Mouse (Mus musculus) thymus, postnatal 10 days (tissue): ENCODE results near the gene Ces1d.
"Not testable (repeated sequence)": the region's sequence is repeated elsewhere in the genome, so short reads cannot be mapped to it uniquely, and the experiment has no call there.

Experiments used
- DNase-seq, 2 experiments: peaks; one replicate each; pipeline ENCODE4 v3.0.0; 2021; ENCODE audit warnings: low spot score in 2 of 2

The Ces1d gene

GRCm38 (mm10) chr8:93197685-93198525 lies at the start of gene Ces1d:
Gene Ces1d (minus strand): TSS chr8:93197838.
- no peak for DNase-seq

DNA sequence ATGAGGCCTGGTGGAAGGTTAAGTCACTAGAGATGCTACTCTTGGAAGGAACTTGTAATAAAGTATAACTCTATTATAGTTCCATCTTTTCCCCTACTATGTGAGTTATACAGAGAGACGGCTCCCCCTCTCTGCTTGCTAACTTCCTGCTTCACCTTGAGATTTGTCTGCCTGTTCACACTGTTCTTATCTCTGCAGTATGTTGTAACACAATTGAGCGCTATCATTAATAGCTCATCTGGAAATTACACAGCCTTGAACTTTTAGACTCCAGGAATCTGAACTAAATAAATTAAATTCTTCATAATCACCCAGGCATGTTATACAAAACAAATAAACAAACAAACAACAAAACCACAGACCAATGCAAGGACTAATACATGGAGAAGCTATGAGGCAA lies 48.4 kb upstream of the Ces1d start:
- no peak for DNase-seq

DNA sequence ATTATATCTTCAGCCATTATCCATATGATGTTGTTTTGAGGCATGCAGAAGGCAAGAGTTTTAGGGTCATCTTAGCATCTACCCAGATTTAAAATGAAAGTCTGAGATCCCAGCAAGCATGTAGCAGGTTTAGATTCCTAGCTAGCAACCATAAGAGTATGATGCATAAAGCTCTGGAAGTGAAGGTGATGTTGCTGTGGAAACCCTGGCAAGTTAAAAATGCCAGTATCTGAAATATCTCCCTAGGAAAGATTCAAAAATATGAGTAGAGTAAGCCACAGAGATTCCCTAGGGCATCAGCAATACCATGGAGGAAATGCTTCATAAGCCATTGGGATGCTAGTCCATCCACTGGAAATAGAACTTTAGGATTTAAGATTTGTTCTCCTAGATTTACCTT lies 42.2 kb upstream of the Ces1d start:
- DNase-seq: no peak

DNA sequence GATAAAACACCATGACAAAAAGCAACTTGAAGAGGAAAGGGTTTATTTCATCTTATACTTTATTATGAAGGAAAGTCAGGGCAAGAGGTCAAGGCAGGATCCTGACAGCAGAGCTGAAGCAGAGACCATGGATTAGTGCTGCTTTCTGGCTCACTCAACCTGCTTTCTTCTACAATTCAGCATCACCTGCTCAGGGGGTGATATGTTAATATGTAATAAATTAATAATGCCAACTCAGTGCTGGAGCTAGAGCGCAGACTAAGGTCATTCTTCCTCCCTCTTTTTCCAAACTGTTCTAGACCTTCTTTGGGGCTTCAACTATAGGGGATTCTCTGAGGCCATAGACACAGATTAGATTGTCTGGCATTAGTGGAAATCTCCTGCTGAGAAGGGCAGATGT lies 38.0 kb upstream of the Ces1d start:
- DNase-seq: no peak

DNA sequence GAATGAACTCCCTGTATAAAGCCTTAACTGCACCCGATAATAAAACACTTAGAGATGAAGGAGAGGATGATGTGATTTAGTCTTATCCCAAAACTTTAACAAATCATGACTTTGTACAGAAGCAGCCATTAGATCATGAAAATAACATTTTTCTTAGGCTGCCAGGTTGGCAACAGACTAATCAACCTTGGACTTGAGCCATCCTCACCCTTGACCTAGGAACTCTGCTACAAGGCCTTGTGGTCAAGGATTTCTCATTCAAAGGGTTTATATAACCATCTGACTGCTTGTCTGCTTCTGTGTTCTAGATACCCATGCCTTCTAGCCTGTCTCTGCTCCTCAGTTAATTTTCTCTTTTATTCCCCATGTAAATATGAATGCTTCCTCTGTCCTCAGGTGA lies 37.1 kb upstream of the Ces1d start:
- DNase-seq: no peak

GRCm38 (mm10) chr8:93234068-93234467 lies 36.4 kb upstream of the Ces1d start:
- no peak for DNase-seq

GRCm38 (mm10) chr8:93229446-93229845 lies 31.8 kb upstream of the Ces1d start, which contains the start of gene Ces1e:
Gene Ces1e (minus strand): TSS chr8:93229619.
- DNase-seq: no peak

- no peak for DNase-seq
Observed at GRCm38 (mm10) chr8:93228673-93229370, 31.2 kb upstream of the Ces1d start.

- DNase-seq: not testable (repeated sequence)
Observed at GRCm38 (mm10) chr8:93226471-93226870, 28.8 kb upstream of the Ces1d start.

- no peak for DNase-seq
Observed at GRCm38 (mm10) chr8:93221896-93222295, 24.3 kb upstream of the Ces1d start.

DNA sequence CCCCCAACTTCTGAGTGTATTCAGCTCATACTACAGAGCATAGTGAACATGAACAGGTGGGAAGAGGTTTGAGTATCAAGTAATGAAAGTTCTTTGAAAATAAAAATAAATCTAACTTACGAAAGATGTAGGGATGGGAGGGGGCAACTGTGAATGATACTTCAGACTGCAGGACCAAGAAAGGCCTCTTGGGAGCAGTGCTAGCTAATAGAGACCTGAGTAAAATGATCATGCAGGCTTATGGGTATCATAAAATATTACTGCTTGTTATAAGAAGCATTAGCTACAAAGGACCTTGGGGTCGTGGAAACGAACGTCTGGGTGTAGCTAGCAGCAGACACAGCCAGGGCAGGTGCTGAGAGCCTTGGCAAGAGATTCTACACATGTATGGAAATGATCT lies 20.2 kb upstream of the Ces1d start:
- no peak for DNase-seq

DNA sequence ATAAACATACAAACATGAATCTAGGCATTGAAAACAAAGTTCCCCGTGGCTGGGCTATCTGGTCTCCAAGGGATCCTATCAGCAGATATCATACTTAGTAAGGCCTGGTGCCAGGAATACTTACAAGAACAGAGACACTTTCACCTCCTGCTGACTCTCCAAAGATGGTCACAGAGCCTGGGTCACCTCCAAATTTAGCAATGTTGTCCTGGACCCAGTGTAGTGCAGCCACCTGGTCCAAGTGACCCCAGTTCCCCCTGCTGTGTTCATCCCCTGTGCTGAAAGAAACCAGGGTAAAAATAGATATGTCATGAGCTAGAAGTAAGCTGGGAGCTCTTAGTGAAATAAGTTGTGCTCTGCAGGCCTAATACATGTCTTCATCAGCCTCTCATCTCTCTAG lies 19.7 kb upstream of the Ces1d start:
- DNase-seq: no peak

- no peak for DNase-seq
Observed at GRCm38 (mm10) chr8:93211091-93211490, 13.5 kb upstream of the Ces1d start.

- DNase-seq: not testable (repeated sequence)
Observed at GRCm38 (mm10) chr8:93199146-93199545, 1.5 kb upstream of the Ces1d start.

DNA sequence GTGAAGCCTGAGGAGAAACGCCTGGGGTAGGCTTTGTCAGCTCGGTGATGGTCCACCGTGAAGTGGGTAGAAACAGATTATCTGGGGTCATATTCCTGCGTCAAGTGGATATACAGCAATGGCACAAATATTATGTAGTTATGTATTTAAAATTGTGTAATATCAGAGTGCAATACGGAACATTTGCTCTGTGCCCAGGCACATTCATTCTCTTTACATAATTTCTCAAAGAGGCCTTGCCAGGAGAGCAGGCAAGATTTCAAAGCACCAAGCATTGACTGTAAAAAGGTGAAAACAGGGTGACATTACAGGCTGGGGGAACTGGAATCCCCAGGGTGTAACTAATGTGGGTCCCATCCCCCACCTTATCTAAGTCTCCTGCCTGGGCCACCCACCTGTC lies 1.2 kb downstream of the Ces1d start:
- no peak for DNase-seq

- DNase-seq: no peak
Observed at GRCm38 (mm10) chr8:93180581-93181129, 17.0 kb downstream of the Ces1d start.

- no peak for DNase-seq
Observed at GRCm38 (mm10) chr8:93176593-93176992, 21.0 kb downstream of the Ces1d start.

GRCm38 (mm10) chr8:93174554-93174953 lies 23.1 kb downstream of the Ces1d start:
- DNase-seq: no peak

DNA sequence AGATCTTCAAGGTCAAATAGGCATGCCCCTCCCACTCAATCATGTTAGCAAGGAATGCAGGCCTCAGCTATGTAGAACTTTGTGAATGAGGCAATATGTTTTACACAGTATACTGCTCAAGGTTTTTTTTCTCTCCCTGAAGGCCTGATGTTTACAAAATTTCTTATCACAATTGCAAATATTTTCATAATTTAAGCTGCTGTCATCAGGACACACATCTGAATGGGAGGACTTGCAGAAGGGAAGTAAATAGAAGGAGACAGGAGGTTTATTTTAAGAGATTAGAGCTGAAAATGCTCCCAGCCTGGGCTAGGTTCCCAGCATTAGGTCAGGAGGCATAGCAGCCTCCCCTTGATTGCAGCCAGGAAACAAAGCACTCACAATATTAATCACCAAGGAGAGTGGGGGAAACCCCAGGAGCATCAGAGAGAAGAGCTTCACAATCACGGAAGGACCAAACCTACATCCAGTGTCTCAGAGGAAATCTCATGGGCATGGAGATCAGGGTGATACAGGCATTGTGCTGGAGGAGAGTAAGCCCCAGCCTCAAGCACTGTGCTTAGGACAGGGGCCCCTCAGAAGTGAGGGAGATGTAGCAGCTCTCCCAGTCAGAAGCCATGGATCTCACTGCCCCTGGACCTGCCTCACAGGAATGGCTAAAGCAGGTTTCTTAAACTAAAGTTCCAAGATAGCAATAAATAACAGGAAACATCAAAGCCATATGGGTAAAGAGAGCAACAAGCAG lies 25.6 kb downstream of the Ces1d start:
- no peak for DNase-seq

DNA sequence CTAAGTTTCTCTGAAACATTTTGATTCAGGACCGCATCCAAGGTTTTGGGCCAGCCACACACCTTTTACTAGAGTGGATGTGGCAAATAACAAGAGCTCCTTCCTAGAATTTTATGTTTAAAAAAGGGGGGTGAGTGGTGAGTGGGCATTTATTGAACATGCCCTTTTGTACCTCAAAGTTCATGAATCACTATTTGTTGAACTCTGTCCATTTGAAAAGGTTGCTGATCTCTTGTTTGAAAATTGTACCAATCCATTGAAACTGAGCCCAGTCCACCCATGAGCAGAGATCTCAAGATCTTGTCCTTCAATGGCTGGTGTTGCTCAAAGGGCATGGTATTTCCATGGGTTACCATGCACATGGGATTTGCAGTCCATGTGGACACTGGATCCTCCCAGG lies 34.3 kb downstream of the Ces1d start:
- DNase-seq: no peak

DNA sequence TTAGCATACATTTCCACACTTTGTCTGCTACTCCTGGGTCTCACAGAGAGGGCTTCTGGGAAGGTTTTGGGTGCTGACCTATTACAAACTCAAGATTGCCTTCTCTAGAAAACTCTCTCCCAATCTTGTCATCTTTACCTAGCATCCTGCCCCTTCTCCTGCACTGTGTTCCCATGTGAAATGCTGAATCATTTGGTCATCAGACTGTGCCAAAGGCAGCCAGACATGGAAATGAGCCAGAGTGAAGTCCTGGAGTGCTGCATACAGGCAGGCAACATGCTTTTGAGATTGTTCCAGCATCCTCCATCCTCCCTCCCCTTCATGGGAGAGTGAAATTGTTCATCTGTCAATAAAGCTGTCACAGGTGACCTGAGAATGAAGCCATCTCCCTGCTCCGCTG lies 46.2 kb downstream of the Ces1d start:
- DNase-seq: no peak

- no peak for DNase-seq
Observed at GRCm38 (mm10) chr8:93147331-93147730, 50.3 kb downstream of the Ces1d start.
